Mouse (Mus musculus): ENCODE measurements at regions not wholly inside any gene's neighbourhood (a gene's known extent, or its start where the extent isn't known, plus 50 kb on each side); places are given as distances from the start of the nearest gene placed in this dataset.

DNA sequence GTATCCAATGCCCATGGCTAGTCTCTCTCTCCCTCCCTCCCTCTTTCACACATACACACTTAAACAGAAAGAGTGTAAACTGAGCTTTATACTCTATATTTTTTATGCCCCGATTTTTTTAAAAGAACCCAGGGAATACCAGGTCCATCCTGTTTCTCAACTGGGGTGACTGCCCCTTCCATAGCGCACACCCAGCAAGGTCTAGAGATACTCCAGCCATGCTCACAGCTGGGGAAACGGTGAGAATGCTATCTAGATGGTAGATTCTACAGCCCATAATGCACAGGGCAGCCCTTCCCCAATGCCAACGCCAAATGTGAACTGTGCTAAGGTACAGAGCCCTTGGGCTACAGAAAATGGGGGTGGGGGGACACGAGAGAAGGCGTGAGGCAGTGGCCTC is 51.2 kb upstream of the Tln2 start:
- Histone ChIP-seq H3K27ac (ENCODE audit: control insufficient read depth, insufficient read depth, low read length) (no peak overlapping the region), H3K4me1 (replicated peaks; ENCODE audit: control insufficient read depth, insufficient read depth, low read length) (no peaks in the 10 kb centered on the region), H3K4me3 (ENCODE audit: control insufficient read depth, insufficient read depth, low read length) (no peak overlapping the region), H3K36me3 (ENCODE audit: control insufficient read depth, insufficient read depth, low read length) (no peaks in the 10 kb centered on the region), H3K27me3 (ENCODE audit: control insufficient read depth, insufficient read depth, low read length) (no peaks in the 10 kb centered on the region)
- 94% methylated on average over 6 of the region's 6 CpGs for WGBS
- TF ChIP-seq POLR2A (IDR thresholded peaks at IDR 0.05; ENCODE audit: control insufficient read depth, extremely low read depth, insufficient read depth, low read length, poor library complexity) (no peak), CTCF (IDR thresholded peaks at IDR 0.05; ENCODE audit: borderline replicate concordance, control insufficient read depth, extremely low read depth, insufficient read depth, low read length, poor library complexity) (no peak)
- DNase-seq: no peak

GRCm38 (mm10) chr9:67611676-67612075 is 52.2 kb upstream of the Tln2 start:
- no peaks in the 10 kb centered on the region for H3K36me3 ChIP-seq (ENCODE audit: control insufficient read depth, insufficient read depth, low read length)
- H3K27ac ChIP-seq (ENCODE audit: control insufficient read depth, insufficient read depth, low read length): no peak overlapping the region
- no peak overlapping the region for H3K4me3 ChIP-seq (ENCODE audit: control insufficient read depth, insufficient read depth, low read length)
- no peak for TF ChIP-seq POLR2A (IDR thresholded peaks at IDR 0.05; ENCODE audit: control insufficient read depth, extremely low read depth, insufficient read depth, low read length, poor library complexity)
- no peak for DNase-seq
- 94% methylated on average over 6 of the region's 6 CpGs for WGBS
- no peaks in the 10 kb centered on the region for H3K27me3 ChIP-seq (ENCODE audit: control insufficient read depth, insufficient read depth, low read length)
- H3K4me1 ChIP-seq (replicated peaks; ENCODE audit: control insufficient read depth, insufficient read depth, low read length): no peaks in the 10 kb centered on the region

- no peak overlapping the region for H3K4me3 ChIP-seq (ENCODE audit: control insufficient read depth, insufficient read depth, low read length)
- no peaks in the 10 kb centered on the region for H3K27me3 ChIP-seq (ENCODE audit: control insufficient read depth, insufficient read depth, low read length)
- H3K36me3 ChIP-seq (ENCODE audit: control insufficient read depth, insufficient read depth, low read length): no peaks in the 10 kb centered on the region
- H3K27ac ChIP-seq (ENCODE audit: control insufficient read depth, insufficient read depth, low read length): no peak overlapping the region
- no peak for TF ChIP-seq CTCF (IDR thresholded peaks at IDR 0.05; ENCODE audit: borderline replicate concordance, control insufficient read depth, extremely low read depth, insufficient read depth, low read length, poor library complexity)
- no peak for TF ChIP-seq POLR2A (IDR thresholded peaks at IDR 0.05; ENCODE audit: control insufficient read depth, extremely low read depth, insufficient read depth, low read length, poor library complexity)
- WGBS: 99% methylated on average over 2 of the region's 2 CpGs
- no peaks in the 10 kb centered on the region for H3K4me1 ChIP-seq (replicated peaks; ENCODE audit: control insufficient read depth, insufficient read depth, low read length)
- DNase-seq: no peak
These were observed 52.6 kb upstream of the Tln2 start for GRCm38 (mm10) chr9:67612101-67612500.

DNA sequence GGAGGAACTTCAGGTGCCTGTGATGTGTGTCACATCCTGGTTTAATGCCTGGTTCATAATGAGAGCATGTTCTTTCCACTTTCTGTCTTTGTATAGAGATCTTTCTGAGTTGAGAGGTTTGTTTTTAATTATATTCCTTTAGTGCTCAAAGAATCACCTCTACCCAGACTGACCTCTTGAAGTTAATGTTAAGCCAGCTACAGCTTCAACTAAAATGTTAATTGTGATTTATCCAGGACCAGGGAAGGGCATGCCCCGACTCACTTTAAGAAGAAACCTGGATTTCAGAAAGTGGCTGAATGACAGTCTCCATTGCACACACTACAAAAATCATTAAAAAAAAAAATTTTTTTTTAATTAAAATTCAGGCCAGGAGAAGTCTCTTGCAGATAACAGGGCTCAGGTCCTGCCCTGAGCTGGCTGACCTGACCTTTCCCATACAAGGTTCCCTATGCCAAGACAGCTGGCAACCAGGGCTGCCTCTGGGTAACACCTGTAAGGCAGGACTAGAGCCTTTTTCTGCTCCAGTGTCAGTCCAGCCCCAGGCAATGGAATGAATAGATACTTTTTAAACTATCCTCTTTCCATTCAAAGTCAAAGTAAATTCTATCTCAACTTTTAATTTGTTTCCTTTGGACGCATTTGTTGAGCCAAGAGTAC is 54.7 kb upstream of the Tln2 start:
- Histone ChIP-seq H3K27ac (ENCODE audit: control insufficient read depth, insufficient read depth, low read length) (no peak overlapping the region), H3K4me3 (ENCODE audit: control insufficient read depth, insufficient read depth, low read length) (no peak overlapping the region), H3K27me3 (ENCODE audit: control insufficient read depth, insufficient read depth, low read length) (no peaks in the 10 kb centered on the region), H3K36me3 (ENCODE audit: control insufficient read depth, insufficient read depth, low read length) (no peaks in the 10 kb centered on the region), H3K4me1 (replicated peaks; ENCODE audit: control insufficient read depth, insufficient read depth, low read length) (no peaks in the 10 kb centered on the region)
- TF ChIP-seq CTCF (IDR thresholded peaks at IDR 0.05; ENCODE audit: borderline replicate concordance, control insufficient read depth, extremely low read depth, insufficient read depth, low read length, poor library complexity) (no peak), POLR2A (IDR thresholded peaks at IDR 0.05; ENCODE audit: control insufficient read depth, extremely low read depth, insufficient read depth, low read length, poor library complexity) (no peak)
- DNase-seq: no peak
- WGBS: 93% methylated on average over 2 of the region's 2 CpGs

- Histone ChIP-seq H3K36me3 (ENCODE audit: control insufficient read depth, insufficient read depth, low read length) (no peaks in the 10 kb centered on the region), H3K27ac (ENCODE audit: control insufficient read depth, insufficient read depth, low read length) (no peak overlapping the region), H3K27me3 (ENCODE audit: control insufficient read depth, insufficient read depth, low read length) (no peaks in the 10 kb centered on the region), H3K4me3 (ENCODE audit: control insufficient read depth, insufficient read depth, low read length) (no peak overlapping the region), H3K4me1 (replicated peaks; ENCODE audit: control insufficient read depth, insufficient read depth, low read length) (no peaks in the 10 kb centered on the region)
- no peak for DNase-seq
- TF ChIP-seq CTCF (IDR thresholded peaks at IDR 0.05; ENCODE audit: borderline replicate concordance, control insufficient read depth, extremely low read depth, insufficient read depth, low read length, poor library complexity): no peak
- no peak for TF ChIP-seq POLR2A (IDR thresholded peaks at IDR 0.05; ENCODE audit: control insufficient read depth, extremely low read depth, insufficient read depth, low read length, poor library complexity)
- WGBS: 91% methylated on average over 2 of the region's 2 CpGs
These were observed 56.7 kb upstream of the Tln2 start for GRCm38 (mm10) chr9:67616207-67616606.

DNA sequence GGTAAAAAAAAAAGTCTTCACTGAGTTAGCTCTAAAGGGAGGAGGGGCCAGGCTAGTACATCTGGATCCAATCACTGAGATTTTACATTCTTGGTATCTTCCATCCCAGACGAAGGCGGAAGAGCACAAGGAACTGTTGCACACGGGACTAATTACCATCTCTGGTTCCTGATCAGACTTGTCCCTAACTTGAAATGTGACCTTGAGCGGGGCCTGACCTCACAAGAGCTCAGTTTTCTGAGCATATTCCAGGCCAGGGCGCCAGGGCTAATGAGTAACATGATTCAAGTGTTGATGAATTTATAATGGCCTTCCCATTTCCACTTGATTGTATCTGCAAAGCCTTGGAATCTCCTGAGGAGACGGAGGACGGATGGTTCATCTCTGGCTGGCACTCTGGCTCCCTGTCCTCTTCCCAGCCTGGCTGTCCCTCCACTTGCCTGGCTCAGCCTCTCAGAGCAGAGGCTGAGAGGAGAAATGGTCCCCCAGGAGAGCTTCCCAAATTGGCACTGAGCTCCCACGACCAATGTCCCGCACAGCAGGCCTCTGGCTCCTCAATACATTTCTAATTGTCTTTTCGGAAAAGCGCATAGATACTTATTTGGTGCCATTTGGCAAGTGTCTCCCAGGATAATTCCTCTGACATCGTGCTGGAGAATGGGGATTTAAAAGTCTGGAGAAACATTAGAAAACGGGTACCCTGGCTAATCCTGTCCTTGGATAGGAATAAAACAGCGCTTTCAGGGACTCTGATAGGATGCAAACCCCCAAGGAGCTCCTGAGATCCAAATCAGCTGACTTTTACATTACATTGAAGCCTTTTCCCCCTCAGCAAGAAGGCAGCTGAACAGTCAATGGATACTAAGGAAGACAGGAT is 58.1 kb upstream of the Tln2 start:
- no peaks in the 10 kb centered on the region for H3K36me3 ChIP-seq (ENCODE audit: control insufficient read depth, insufficient read depth, low read length)
- no peak for TF ChIP-seq CTCF (IDR thresholded peaks at IDR 0.05; ENCODE audit: borderline replicate concordance, control insufficient read depth, extremely low read depth, insufficient read depth, low read length, poor library complexity)
- TF ChIP-seq POLR2A (IDR thresholded peaks at IDR 0.05; ENCODE audit: control insufficient read depth, extremely low read depth, insufficient read depth, low read length, poor library complexity): no peak
- H3K4me3 ChIP-seq (ENCODE audit: control insufficient read depth, insufficient read depth, low read length): no peak overlapping the region
- H3K27me3 ChIP-seq (ENCODE audit: control insufficient read depth, insufficient read depth, low read length): no peaks in the 10 kb centered on the region
- H3K27ac ChIP-seq (ENCODE audit: control insufficient read depth, insufficient read depth, low read length): no peak overlapping the region
- no peak for DNase-seq
- H3K4me1 ChIP-seq (replicated peaks; ENCODE audit: control insufficient read depth, insufficient read depth, low read length): no peaks in the 10 kb centered on the region
- 79% methylated on average over 14 of the region's 14 CpGs for WGBS
